Mouse (Mus musculus): ENCODE measurements around the gene Aacs. TPM values are rescaled to one million over a fixed set of nuclear protein-coding genes. Genes with fewer than 3 reads are reported as not detected.
A peak's percentile ranks its signal among the peaks of the same experiment; 100 is the strongest.
"Not testable (repeated sequence)": the region's sequence is repeated elsewhere in the genome, so short reads cannot be mapped to it uniquely, and the experiment has no call there.

The Aacs gene
- total RNA-seq, 1 experiment from 2014 or later, result 31.8 TPM

- no peak for ATAC-seq (ENCODE audit: extremely low read depth, insufficient number of reproducible peaks, low FRiP score, poor library complexity, severe bottlenecking)
Measured at GRCm38 (mm10) chr5:125487375-125488115, 11.9 kb downstream of the Aacs start.

GRCm38 (mm10) chr5:125488116-125488455 lies 12.5 kb downstream of the Aacs start:
- no peak for ATAC-seq (ENCODE audit: extremely low read depth, insufficient number of reproducible peaks, low FRiP score, poor library complexity, severe bottlenecking)

GRCm38 (mm10) chr5:125488953-125489352 lies 13.3 kb downstream of the Aacs start:
- not testable (repeated sequence) for ATAC-seq (ENCODE audit: extremely low read depth, insufficient number of reproducible peaks, low FRiP score, poor library complexity, severe bottlenecking)

GRCm38 (mm10) chr5:125491107-125491506 lies 15.5 kb downstream of the Aacs start:
- no peak for ATAC-seq (ENCODE audit: extremely low read depth, insufficient number of reproducible peaks, low FRiP score, poor library complexity, severe bottlenecking)

- ATAC-seq (ENCODE audit: extremely low read depth, insufficient number of reproducible peaks, low FRiP score, poor library complexity, severe bottlenecking), result no peak
Measured at GRCm38 (mm10) chr5:125492379-125493092, 16.9 kb downstream of the Aacs start.

- ATAC-seq (ENCODE audit: extremely low read depth, insufficient number of reproducible peaks, low FRiP score, poor library complexity, severe bottlenecking), result no peak
Measured at GRCm38 (mm10) chr5:125493093-125493423, 17.4 kb downstream of the Aacs start.

DNA sequence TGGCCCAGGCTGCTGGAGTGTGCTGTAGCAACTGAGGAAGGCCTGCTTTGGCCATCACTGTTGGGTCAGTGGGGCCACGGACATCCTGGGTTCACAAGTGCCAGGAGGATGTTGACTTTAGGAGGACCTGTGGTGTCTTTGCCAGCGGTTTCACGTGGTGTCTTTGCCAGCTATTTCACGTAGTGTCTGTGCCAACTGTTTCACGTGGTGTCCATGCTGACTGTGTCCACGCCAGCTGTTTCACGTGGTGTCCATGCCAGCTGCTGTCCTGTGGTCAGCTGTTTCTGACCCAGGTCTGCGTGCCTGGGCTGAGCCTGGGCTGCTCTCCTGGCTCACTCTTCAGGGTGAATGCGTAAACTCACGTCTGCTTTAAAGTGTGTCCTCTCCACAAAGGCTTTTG lies 20.0 kb downstream of the Aacs start:
- no peak for ATAC-seq (ENCODE audit: extremely low read depth, insufficient number of reproducible peaks, low FRiP score, poor library complexity, severe bottlenecking)

GRCm38 (mm10) chr5:125497821-125498600 lies 22.4 kb downstream of the Aacs start:
- ATAC-seq (ENCODE audit: extremely low read depth, insufficient number of reproducible peaks, low FRiP score, poor library complexity, severe bottlenecking), result peak; percentile 51

DNA sequence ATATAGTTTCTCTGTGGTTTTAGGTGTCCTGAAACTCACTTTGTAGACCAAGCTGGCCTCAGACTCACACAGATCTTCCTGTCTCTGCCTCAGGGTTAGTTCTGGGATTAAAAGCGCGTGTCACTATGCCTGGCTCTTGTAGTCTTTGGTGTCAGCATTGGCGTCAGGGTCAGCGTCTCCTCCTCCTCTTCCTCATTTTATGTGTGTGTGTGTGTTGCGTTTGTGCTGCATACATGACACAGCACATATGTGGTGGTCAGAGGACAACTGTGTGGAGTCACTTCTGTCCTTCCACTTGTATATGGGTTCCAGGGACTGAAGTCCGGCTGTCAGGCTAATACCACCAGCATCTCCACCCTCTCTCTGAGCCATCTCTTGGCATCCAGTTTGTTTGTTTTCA lies 25.9 kb downstream of the Aacs start:
- ATAC-seq (ENCODE audit: extremely low read depth, insufficient number of reproducible peaks, low FRiP score, poor library complexity, severe bottlenecking), result peak; percentile 61

GRCm38 (mm10) chr5:125502186-125502585 lies 26.6 kb downstream of the Aacs start:
- no peak for ATAC-seq (ENCODE audit: extremely low read depth, insufficient number of reproducible peaks, low FRiP score, poor library complexity, severe bottlenecking)

DNA sequence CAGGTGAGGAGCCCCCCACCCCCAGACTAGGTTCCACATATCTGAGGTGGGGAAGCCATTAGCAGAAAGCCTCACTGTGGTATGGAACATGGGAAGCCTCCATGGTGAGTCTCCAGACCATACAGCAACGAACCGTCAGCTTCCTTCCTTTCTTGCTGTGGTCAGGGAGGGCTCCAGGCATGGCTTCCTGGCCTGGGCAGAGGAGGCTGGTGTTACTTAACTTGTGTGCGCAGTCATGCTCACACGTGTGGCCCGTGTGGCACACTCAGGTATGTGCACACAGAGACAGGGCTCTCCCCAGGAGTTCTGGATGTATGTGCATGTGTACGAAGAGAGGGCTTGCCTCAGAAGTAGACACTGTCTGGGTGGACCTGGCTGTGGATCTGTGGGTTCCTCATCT lies 28.0 kb downstream of the Aacs start:
- ATAC-seq (ENCODE audit: extremely low read depth, insufficient number of reproducible peaks, low FRiP score, poor library complexity, severe bottlenecking), result peak; percentile 39; the same call in 1 of the 2 replicates

GRCm38 (mm10) chr5:125504692-125505091 lies 29.1 kb downstream of the Aacs start:
- no peak for ATAC-seq (ENCODE audit: extremely low read depth, insufficient number of reproducible peaks, low FRiP score, poor library complexity, severe bottlenecking)

- ATAC-seq (ENCODE audit: extremely low read depth, insufficient number of reproducible peaks, low FRiP score, poor library complexity, severe bottlenecking), result no peak
Measured at GRCm38 (mm10) chr5:125505968-125506367, 30.4 kb downstream of the Aacs start.

DNA sequence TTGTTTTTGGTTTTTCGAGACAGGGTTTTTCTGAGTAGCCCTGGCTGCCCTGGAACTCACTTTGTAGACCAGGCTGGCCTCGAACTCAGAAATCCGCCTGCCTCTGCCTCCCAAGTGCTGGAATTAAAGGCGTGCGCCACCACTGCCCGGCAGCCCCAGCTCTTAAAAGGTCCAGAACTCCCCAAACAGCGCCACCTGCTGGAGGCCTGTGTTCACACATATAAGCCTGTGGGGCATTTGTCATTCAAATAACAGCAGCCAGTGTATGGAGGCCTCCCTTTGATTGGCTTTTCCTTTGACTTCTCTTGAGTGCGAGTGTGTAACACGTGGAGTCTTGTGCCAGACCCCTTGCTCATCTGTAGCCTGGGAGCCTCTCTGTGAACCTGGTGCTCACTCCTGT lies 32.0 kb downstream of the Aacs start:
- no peak for ATAC-seq (ENCODE audit: extremely low read depth, insufficient number of reproducible peaks, low FRiP score, poor library complexity, severe bottlenecking)

DNA sequence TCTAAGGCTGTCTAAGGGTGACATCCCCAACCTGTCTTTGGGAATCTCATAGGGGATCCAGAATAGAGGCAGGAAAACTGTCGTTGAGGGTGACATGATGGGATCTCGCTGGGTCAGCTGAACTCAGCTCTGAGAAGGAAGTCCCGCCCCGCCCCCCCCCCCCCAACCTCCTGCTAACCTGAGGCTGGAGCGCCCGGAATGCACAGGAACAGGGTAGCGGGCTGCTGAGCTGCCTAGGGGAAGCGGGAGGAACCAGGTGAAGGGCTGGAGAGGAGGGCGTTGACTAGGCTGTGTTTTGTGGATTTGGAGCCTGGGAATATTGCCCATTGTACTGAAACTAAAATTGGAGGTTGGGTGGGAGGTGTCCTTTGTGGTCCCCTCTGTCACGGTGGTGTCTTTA lies 32.4 kb downstream of the Aacs start:
- ATAC-seq (ENCODE audit: extremely low read depth, insufficient number of reproducible peaks, low FRiP score, poor library complexity, severe bottlenecking), result no peak

- ATAC-seq (ENCODE audit: extremely low read depth, insufficient number of reproducible peaks, low FRiP score, poor library complexity, severe bottlenecking), result peak; percentile 70
Measured at GRCm38 (mm10) chr5:125509541-125509940, 33.9 kb downstream of the Aacs start.

GRCm38 (mm10) chr5:125515006-125515405 lies 39.4 kb downstream of the Aacs start:
- ATAC-seq (ENCODE audit: extremely low read depth, insufficient number of reproducible peaks, low FRiP score, poor library complexity, severe bottlenecking), result no peak

DNA sequence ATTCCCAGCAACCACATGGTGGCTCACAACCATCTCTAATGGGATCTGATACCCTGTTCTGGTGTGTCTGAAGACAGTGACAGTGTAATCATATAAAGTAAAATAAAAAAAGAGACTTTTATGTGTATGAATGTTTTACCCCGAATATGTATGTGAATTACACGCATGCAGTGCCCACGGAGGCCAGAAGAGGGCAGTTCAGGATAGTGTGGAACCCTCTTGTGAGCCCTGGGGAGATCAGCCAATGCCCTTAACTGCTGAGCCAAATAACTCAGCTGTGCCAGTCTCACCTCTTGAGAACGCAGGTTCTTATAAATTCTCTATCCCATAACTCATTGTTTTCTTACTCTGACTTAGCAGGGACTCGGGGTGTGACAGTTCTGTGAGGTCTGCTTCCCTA lies 43.0 kb downstream of the Aacs start:
- ATAC-seq (ENCODE audit: extremely low read depth, insufficient number of reproducible peaks, low FRiP score, poor library complexity, severe bottlenecking), result no peak

GRCm38 (mm10) chr5:125520930-125521590 lies 45.4 kb downstream of the Aacs start:
- ATAC-seq (ENCODE audit: extremely low read depth, insufficient number of reproducible peaks, low FRiP score, poor library complexity, severe bottlenecking), result peak; percentile 43; the same call in 1 of the 2 replicates
